Mouse (Mus musculus): ENCODE results near the gene Endog. TPM values are rescaled to one million over a fixed set of nuclear protein-coding genes. Genes with fewer than 3 reads are reported as not detected.
A peak's percentile ranks its signal among the peaks of the same experiment; 100 is the strongest.
"Not testable (repeated sequence)": the region's sequence is repeated elsewhere in the genome, so short reads cannot be mapped to it uniquely, and the experiment has no call there.

Gene Endog
- polyA plus RNA-seq (2015; fragmentation: Nextera tagmentation; extraction: Ambion mirVana), result 23.7 and 26.1 TPM in 2 replicates

- Histone ChIP-seq H3K4me3 (peak within 1 kb of the TSS; percentile 67), H3K4me2 (peak within 1 kb of the TSS; percentile 89), H3K27ac (replicated peaks) (peak within 1 kb of the TSS; percentile 97), H3K9ac (peak within 1 kb of the TSS; percentile 72), H3K27me3 (no peaks in the 10 kb centered on the region), H3K36me3 (peaks cover 34% of the 10 kb centered on the region), H3K9me3 (peaks cover 3% of the 10 kb centered on the region; the same call in 1 of the 2 replicates), H3K4me1 (replicated peaks) (peaks cover 18% of the 10 kb centered on the region)
- ATAC-seq (ENCODE audit: low FRiP score, low read depth), result peak; percentile 97
- WGBS, result under 1% methylated on average over 67 of the region's 75 CpGs
Observed at GRCm38 (mm10) chr2:30171371-30171996, at the start of gene Endog. TSS of gene Endog (plus strand) at chr2:30171493.

GRCm38 (mm10) chr2:30122766-30123165 is 48.5 kb upstream of the Endog start:
- ATAC-seq (ENCODE audit: low FRiP score, low read depth), result no peak
- Histone ChIP-seq H3K4me1 (replicated peaks) (peaks cover 43% of the 10 kb centered on the region), H3K27ac (replicated peaks) (no peak overlapping the region), H3K4me2 (peak overlapping the region; percentile 85), H3K9ac (no peak overlapping the region), H3K9me3 (no peaks in the 10 kb centered on the region), H3K4me3 (no peak overlapping the region), H3K36me3 (no peaks in the 10 kb centered on the region), H3K27me3 (no peaks in the 10 kb centered on the region)
- 93% methylated on average over 5 of the region's 5 CpGs for WGBS

- H3K9me3 ChIP-seq, result no peaks in the 10 kb centered on the region
- ATAC-seq (ENCODE audit: low FRiP score, low read depth), result peak; percentile 82
- 2% methylated on average over 31 of the region's 44 CpGs for WGBS
Observed at GRCm38 (mm10) chr2:30123729-30124471, 47.4 kb upstream of the Endog start.

GRCm38 (mm10) chr2:30124472-30125274 is 46.6 kb upstream of the Endog start, which contains the start of gene Zer1:
TSS of gene Zer1 (minus strand) at chr2:30124585.
- 8% methylated on average over 31 of the region's 31 CpGs for WGBS
- no peaks in the 10 kb centered on the region for H3K27me3 ChIP-seq
- peak within 1 kb of the TSS; percentile 96 for H3K27ac ChIP-seq (replicated peaks)
- peaks cover 36% of the 10 kb centered on the region for H3K4me1 ChIP-seq (replicated peaks)
- ATAC-seq (ENCODE audit: low FRiP score, low read depth), result peak; percentile 97
- no peaks in the 10 kb centered on the region for H3K36me3 ChIP-seq
- H3K9ac ChIP-seq, result peak within 1 kb of the TSS; percentile 89
- peak within 1 kb of the TSS; percentile 63 for H3K4me3 ChIP-seq
- peak within 1 kb of the TSS; percentile 85 for H3K4me2 ChIP-seq
- H3K9me3 ChIP-seq, result no peaks in the 10 kb centered on the region

More at GRCm38 (mm10) chr2:30123729-30124471, 47.4 kb upstream of the Endog start:
- Histone ChIP-seq H3K4me3 (peak overlapping the region; percentile 63), H3K36me3 (no peaks in the 10 kb centered on the region), H3K4me1 (replicated peaks) (peaks cover 42% of the 10 kb centered on the region), H3K27ac (replicated peaks) (peak overlapping the region; percentile 96), H3K4me2 (peak overlapping the region; percentile 85), H3K9ac (peak overlapping the region; percentile 89), H3K27me3 (no peaks in the 10 kb centered on the region)

- 34% methylated on average over 2 of the region's 2 CpGs for WGBS
- Histone ChIP-seq H3K36me3 (no peaks in the 10 kb centered on the region), H3K4me2 (no peak overlapping the region), H3K4me3 (no peak overlapping the region), H3K27ac (replicated peaks) (no peak overlapping the region), H3K27me3 (no peaks in the 10 kb centered on the region), H3K4me1 (replicated peaks) (peaks cover 19% of the 10 kb centered on the region), H3K9ac (no peak overlapping the region), H3K9me3 (no peaks in the 10 kb centered on the region)
- no peak for ATAC-seq (ENCODE audit: low FRiP score, low read depth)
Observed at GRCm38 (mm10) chr2:30128789-30129188, 42.5 kb upstream of the Endog start.

GRCm38 (mm10) chr2:30130156-30130555 is 41.1 kb upstream of the Endog start:
- Histone ChIP-seq H3K9ac (no peak overlapping the region), H3K27ac (replicated peaks) (no peak overlapping the region), H3K27me3 (no peaks in the 10 kb centered on the region), H3K36me3 (no peaks in the 10 kb centered on the region), H3K4me2 (no peak overlapping the region), H3K4me1 (replicated peaks) (peaks cover 23% of the 10 kb centered on the region), H3K9me3 (no peaks in the 10 kb centered on the region), H3K4me3 (no peak overlapping the region)
- no peak for ATAC-seq (ENCODE audit: low FRiP score, low read depth)
- 86% methylated on average over 4 of the region's 4 CpGs for WGBS

GRCm38 (mm10) chr2:30131240-30131639 is 40.1 kb upstream of the Endog start:
- H3K4me3 ChIP-seq; ATAC-seq (ENCODE audit: low FRiP score, low read depth); H3K36me3 ChIP-seq; H3K9ac ChIP-seq; H3K27ac ChIP-seq (replicated peaks); H3K4me2 ChIP-seq; H3K27me3 ChIP-seq; H3K9me3 ChIP-seq: not testable (repeated sequence)
- 71% methylated on average over 5 of the region's 5 CpGs for WGBS
- peaks cover 26% of the 10 kb centered on the region for H3K4me1 ChIP-seq (replicated peaks)

- Histone ChIP-seq H3K4me1 (replicated peaks) (peaks cover 26% of the 10 kb centered on the region), H3K27me3 (no peaks in the 10 kb centered on the region), H3K9ac (peak overlapping the region; percentile 70), H3K9me3 (no peaks in the 10 kb centered on the region), H3K36me3 (peaks cover 3% of the 10 kb centered on the region), H3K27ac (replicated peaks) (peak overlapping the region; percentile 86), H3K4me3 (peak overlapping the region; percentile 71), H3K4me2 (peak overlapping the region; percentile 90)
- WGBS, result 29% methylated on average over 16 of the region's 16 CpGs
- ATAC-seq (ENCODE audit: low FRiP score, low read depth), result peak; percentile 51; the same call in 1 of the 2 replicates
Observed at GRCm38 (mm10) chr2:30132801-30133612, 38.3 kb upstream of the Endog start.

GRCm38 (mm10) chr2:30133613-30134377 is 37.5 kb upstream of the Endog start, which contains the start of gene Tbc1d13:
TSS of gene Tbc1d13 (plus strand) at chr2:30133746.
- H3K9ac ChIP-seq, result peak within 1 kb of the TSS; percentile 70

GRCm38 (mm10) chr2:30134378-30134711 is 36.9 kb upstream of the Endog start:
- Histone ChIP-seq H3K27ac (replicated peaks) (peak overlapping the region; percentile 86), H3K9ac (peak overlapping the region; percentile 70), H3K4me1 (replicated peaks) (peaks cover 26% of the 10 kb centered on the region), H3K4me3 (peak overlapping the region; percentile 71), H3K4me2 (peak overlapping the region; percentile 90), H3K36me3 (peaks cover 10% of the 10 kb centered on the region), H3K9me3 (no peaks in the 10 kb centered on the region), H3K27me3 (no peaks in the 10 kb centered on the region)
- ATAC-seq (ENCODE audit: low FRiP score, low read depth), result no peak
- 21% methylated on average over 6 of the region's 6 CpGs for WGBS

More at GRCm38 (mm10) chr2:30133613-30134377, 37.5 kb upstream of the Endog start, which contains the start of gene Tbc1d13:
- whole genome bisulfite sequencing, result under 1% methylated on average over 46 of the region's 46 CpGs
- no peaks in the 10 kb centered on the region for H3K9me3 ChIP-seq
- H3K4me3 ChIP-seq, result peak within 1 kb of the TSS; percentile 71
- no peaks in the 10 kb centered on the region for H3K27me3 ChIP-seq
- peak within 1 kb of the TSS; percentile 86 for H3K27ac ChIP-seq (replicated peaks)
- H3K36me3 ChIP-seq, result peaks cover 7% of the 10 kb centered on the region
- peaks cover 26% of the 10 kb centered on the region for H3K4me1 ChIP-seq (replicated peaks)
- peak within 1 kb of the TSS; percentile 90 for H3K4me2 ChIP-seq
- ATAC-seq (ENCODE audit: low FRiP score, low read depth), result peak; percentile 96

All from hindbrain, embryonic 15.5 days (tissue).